Mouse (Mus musculus) skeletal muscle tissue, adult 2 months (tissue): Measurements from ENCODE around the gene Cntn4.
"Not testable (repeated sequence)": the region's sequence is repeated elsewhere in the genome, so short reads cannot be mapped to it uniquely, and the experiment has no call there.

Experiments used
- DNase-seq: peaks from one replicate; pipeline ENCODE4 v3.0.0-alpha.2; 2012; ENCODE audit warnings: low read depth, low spot score

Cntn4 gene

GRCm38 (mm10) chr6:106329636-106330035 lies 652.2 kb downstream of the Cntn4 start:
- no peak for DNase-seq

- no peak for DNase-seq
Measured at GRCm38 (mm10) chr6:106332466-106332865, 655.0 kb downstream of the Cntn4 start.

- no peak for DNase-seq
Measured at GRCm38 (mm10) chr6:106332933-106333332, 655.5 kb downstream of the Cntn4 start.

GRCm38 (mm10) chr6:106335066-106335465 lies 657.6 kb downstream of the Cntn4 start:
- DNase-seq, result no peak

- no peak for DNase-seq
Measured at GRCm38 (mm10) chr6:106336805-106337204, 659.3 kb downstream of the Cntn4 start.

GRCm38 (mm10) chr6:106337829-106338228 lies 660.4 kb downstream of the Cntn4 start:
- no peak for DNase-seq

- no peak for DNase-seq
Measured at GRCm38 (mm10) chr6:106341114-106341513, 663.7 kb downstream of the Cntn4 start.

- DNase-seq, result no peak
Measured at GRCm38 (mm10) chr6:106350072-106350471, 672.6 kb downstream of the Cntn4 start.

GRCm38 (mm10) chr6:106351389-106351788 lies 673.9 kb downstream of the Cntn4 start:
- DNase-seq, result no peak

GRCm38 (mm10) chr6:106358801-106359200 lies 681.3 kb downstream of the Cntn4 start:
- not testable (repeated sequence) for DNase-seq

- DNase-seq, result no peak
Measured at GRCm38 (mm10) chr6:106381288-106382025, 704.0 kb downstream of the Cntn4 start.

GRCm38 (mm10) chr6:106387833-106388406 lies 710.5 kb downstream of the Cntn4 start:
- DNase-seq, result no peak

- no peak for DNase-seq
Measured at GRCm38 (mm10) chr6:106408014-106408413, 730.6 kb downstream of the Cntn4 start.

GRCm38 (mm10) chr6:106408634-106409033 lies 731.2 kb downstream of the Cntn4 start:
- no peak for DNase-seq

GRCm38 (mm10) chr6:106422947-106423346 lies 745.5 kb downstream of the Cntn4 start:
- no peak for DNase-seq

GRCm38 (mm10) chr6:106423471-106423870 lies 746.0 kb downstream of the Cntn4 start:
- DNase-seq, result no peak

- no peak for DNase-seq
Measured at GRCm38 (mm10) chr6:106426615-106427014, 749.2 kb downstream of the Cntn4 start.

- DNase-seq, result no peak
Measured at GRCm38 (mm10) chr6:106431466-106431865, 754.0 kb downstream of the Cntn4 start.

- DNase-seq, result no peak
Measured at GRCm38 (mm10) chr6:106440786-106441185, 763.3 kb downstream of the Cntn4 start.

- no peak for DNase-seq
Measured at GRCm38 (mm10) chr6:106441246-106441645, 763.8 kb downstream of the Cntn4 start.

- DNase-seq, result no peak
Measured at GRCm38 (mm10) chr6:106454131-106454838, 776.8 kb downstream of the Cntn4 start.

- no peak for DNase-seq
Measured at GRCm38 (mm10) chr6:106455616-106456015, 778.2 kb downstream of the Cntn4 start.

- no peak for DNase-seq
Measured at GRCm38 (mm10) chr6:106458166-106458565, 780.7 kb downstream of the Cntn4 start.
